Mouse (Mus musculus) bone marrow macrophage, adult 2 months (primary cell): ENCODE data around the gene 9930104L06Rik. TPM values are rescaled to one million over a fixed set of nuclear protein-coding genes. Genes with fewer than 3 reads are reported as not detected.

ENCODE experiments used
- H3K27ac ChIP-seq: 2 replicates; pipeline ENCODE4 v1.5.1; 2012; ENCODE audit warnings: low read depth, low read length; ENCODE audit not compliant: insufficient read depth
- H3K4me1 ChIP-seq: 2 replicates; pipeline ENCODE4 v1.6.1; 2012; ENCODE audit warnings: low read length; ENCODE audit not compliant: control insufficient read depth, insufficient read depth
- H3K4me3 ChIP-seq: 2 replicates; pipeline ENCODE4 v1.5.1; 2012; ENCODE audit warnings: mild to moderate bottlenecking, low read length, moderate library complexity; ENCODE audit not compliant: insufficient read depth
- CTCF ChIP-seq: IDR thresholded peaks from 2 replicates; pipeline ENCODE4 v1.5.1; 2012; ENCODE audit warnings: low read depth, mild to moderate bottlenecking, low read length, moderate library complexity
- POLR2A ChIP-seq: IDR thresholded peaks from 2 replicates; pipeline ENCODE4 v1.6.1; 2012; ENCODE audit warnings: mild to moderate bottlenecking, low read depth, low read length, borderline replicate concordance
- polyA plus RNA-seq: library from polyadenylated mRNA; stranded (reverse); fragments of >200 nt; gene quantifications from 2 replicates; pipeline ENCODE4 v1.2.4, GENCODE M21; 2012; ENCODE audit not compliant: missing spikeins, insufficient read depth, insufficient read length

Gene 9930104L06Rik
- polyA plus RNA-seq, result 11.2 and 13.9 TPM in 2 replicates

GRCm38 (mm10) chr4:124936613-124937471 lies at the start of gene 9930104L06Rik:
9930104L06Rik (plus strand) TSS chr4:124937048.
- TF ChIP-seq CTCF, result 0 out of 2 replicates have a peak, but pooled peaks have one; percentile 12
- no peak for TF ChIP-seq POLR2A
- Histone ChIP-seq H3K4me1 (peaks cover 7% of the 10 kb centered on the region), H3K4me3 (peak within 1 kb of the TSS; percentile 93), H3K27ac (peak within 1 kb of the TSS; percentile 30; the same call in 1 of the 2 replicates)

- H3K4me1 ChIP-seq, result no peaks in the 10 kb centered on the region
- H3K4me3 ChIP-seq, result no peak overlapping the region
- TF ChIP-seq POLR2A (no peak), CTCF (no peak)
- H3K27ac ChIP-seq, result no peak overlapping the region
Observed at GRCm38 (mm10) chr4:124888702-124889101, 48.1 kb upstream of the 9930104L06Rik start.

GRCm38 (mm10) chr4:124889935-124890334 lies 46.9 kb upstream of the 9930104L06Rik start:
- no peaks in the 10 kb centered on the region for H3K4me1 ChIP-seq
- no peak overlapping the region for H3K27ac ChIP-seq
- TF ChIP-seq CTCF, result no peak
- TF ChIP-seq POLR2A, result no peak
- H3K4me3 ChIP-seq, result no peak overlapping the region

DNA sequence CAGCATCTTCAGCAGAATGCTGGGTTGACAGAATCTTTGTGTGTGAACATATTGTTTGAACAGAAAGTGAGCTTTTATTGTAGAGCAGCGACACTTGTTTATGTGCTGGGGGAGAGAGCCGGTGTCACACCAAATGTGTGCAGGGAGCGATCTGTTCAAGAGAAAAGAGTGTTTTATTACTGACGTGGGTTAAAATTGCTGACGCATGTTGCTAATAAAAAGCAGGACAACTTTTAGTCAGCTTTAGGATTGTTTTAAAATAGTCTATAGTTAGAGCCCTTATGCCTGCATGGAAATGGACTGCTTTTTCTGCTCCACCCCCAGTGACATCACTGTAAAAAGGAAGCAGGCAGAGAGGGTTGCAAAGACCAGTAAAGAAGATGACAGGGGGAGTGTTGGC lies 46.0 kb upstream of the 9930104L06Rik start:
- TF ChIP-seq CTCF, result no peak
- no peak for TF ChIP-seq POLR2A
- H3K27ac ChIP-seq, result no peak overlapping the region
- no peaks in the 10 kb centered on the region for H3K4me1 ChIP-seq
- no peak overlapping the region for H3K4me3 ChIP-seq

DNA sequence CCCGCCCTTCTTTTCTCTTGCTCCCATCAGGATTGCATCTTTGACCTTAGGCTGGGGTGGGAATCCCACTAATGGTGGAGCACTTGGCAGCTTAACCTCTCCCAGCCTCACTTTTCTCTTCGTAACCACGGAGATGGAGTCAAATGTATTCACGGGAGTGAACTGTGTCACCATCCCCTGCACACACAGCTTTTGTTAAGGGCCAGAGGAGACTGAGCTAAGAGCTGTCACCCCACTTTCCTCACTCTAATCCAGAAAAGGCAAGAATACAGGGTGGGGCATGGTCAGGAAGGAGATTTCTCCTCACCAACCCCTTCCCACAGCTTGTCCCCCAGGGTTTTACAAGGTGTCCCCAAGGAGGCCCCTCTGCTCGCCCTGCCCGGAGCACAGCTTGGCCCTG lies 43.1 kb upstream of the 9930104L06Rik start:
- Histone ChIP-seq H3K4me1 (no peaks in the 10 kb centered on the region), H3K4me3 (no peak overlapping the region), H3K27ac (no peak overlapping the region)
- TF ChIP-seq CTCF, result no peak
- no peak for TF ChIP-seq POLR2A

DNA sequence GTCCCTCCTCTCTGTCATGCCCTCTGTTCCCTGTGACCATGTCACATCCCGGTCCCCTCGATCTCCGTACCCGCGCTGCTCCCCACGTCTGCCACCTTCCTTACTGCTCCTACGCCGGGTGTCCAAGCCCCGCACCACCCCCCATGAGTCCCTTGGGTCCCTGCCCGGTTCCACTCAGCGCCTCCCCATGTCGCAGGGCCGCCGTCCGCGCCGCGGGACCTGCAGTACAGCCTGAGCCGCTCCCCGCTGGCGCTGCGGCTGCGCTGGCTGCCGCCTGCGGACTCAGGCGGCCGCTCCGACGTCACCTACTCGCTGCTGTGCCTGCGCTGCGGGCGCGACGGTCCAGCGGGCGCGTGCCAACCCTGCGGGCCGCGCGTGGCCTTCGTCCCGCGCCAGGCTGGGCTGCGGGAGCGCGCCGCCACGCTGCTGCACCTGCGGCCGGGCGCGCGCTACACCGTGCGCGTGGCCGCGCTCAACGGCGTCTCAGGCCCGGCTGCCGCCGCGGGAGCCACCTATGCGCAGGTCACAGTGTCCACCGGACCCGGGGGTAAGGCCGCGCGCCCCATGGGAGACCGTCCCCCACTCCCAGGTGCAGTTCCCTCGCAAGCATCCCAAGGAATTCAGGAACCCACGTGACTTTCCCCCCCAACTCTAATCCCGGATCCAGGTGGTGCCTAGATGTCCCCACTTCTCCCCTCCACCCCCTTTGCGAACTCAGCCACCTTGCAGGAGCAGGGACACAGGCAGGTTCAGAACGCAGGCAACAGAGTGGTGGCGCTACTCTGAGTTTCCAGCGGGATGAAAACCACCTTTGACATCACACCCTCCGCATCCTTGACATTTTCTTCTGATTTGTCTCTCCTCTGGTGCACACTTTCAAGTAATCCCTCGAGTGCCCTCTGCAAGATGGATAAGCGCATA lies 42.1 kb upstream of the 9930104L06Rik start:
- Histone ChIP-seq H3K4me3 (peak overlapping the region; percentile 50), H3K4me1 (no peaks in the 10 kb centered on the region), H3K27ac (no peak overlapping the region)
- TF ChIP-seq POLR2A, result no peak
- no peak for TF ChIP-seq CTCF

DNA sequence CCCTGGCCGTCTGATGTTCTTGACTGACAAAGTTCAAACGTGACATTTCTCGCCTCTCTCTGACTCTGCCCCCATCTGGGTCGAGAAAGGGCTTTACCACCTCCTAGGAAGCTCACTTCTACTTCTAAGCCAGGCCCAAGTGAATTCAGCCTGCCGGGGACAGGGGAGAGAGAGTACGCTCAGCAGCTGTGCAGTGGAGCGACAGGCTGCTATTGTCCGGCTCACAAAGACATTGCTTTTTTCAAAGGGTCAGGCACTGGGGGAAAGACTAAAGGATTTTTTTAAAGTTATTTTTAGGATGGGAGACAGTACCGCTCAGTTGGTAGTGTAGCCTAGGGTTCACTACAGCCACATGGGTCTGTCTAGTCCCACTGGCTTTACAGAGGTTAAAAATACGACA lies 38.4 kb upstream of the 9930104L06Rik start:
- Histone ChIP-seq H3K4me3 (no peak overlapping the region), H3K27ac (no peak overlapping the region), H3K4me1 (no peaks in the 10 kb centered on the region)
- TF ChIP-seq POLR2A, result no peak
- TF ChIP-seq CTCF, result no peak

DNA sequence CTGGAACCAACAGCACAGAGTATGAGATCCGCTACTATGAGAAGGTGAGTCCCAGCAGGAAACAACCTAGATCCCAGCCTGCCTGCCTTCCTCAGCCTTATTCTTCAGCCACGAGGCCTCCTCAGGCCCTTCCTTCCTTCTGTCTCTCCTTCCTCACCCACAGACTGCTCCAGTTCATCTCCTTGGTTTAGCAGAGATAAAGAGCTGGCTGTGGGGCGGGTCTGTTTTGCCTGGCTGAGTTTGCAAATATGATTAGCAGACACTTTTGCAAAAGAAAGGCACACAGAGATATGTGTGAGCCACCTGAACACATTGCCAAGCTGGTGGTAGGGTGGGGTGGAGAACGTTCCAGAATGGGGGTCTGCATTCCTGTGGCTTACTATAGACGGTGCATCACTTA lies 36.9 kb upstream of the 9930104L06Rik start:
- no peaks in the 10 kb centered on the region for H3K4me1 ChIP-seq
- H3K27ac ChIP-seq, result no peak overlapping the region
- H3K4me3 ChIP-seq, result no peak overlapping the region
- no peak for TF ChIP-seq POLR2A
- TF ChIP-seq CTCF, result no peak

- Histone ChIP-seq H3K27ac (no peak overlapping the region), H3K4me3 (no peak overlapping the region), H3K4me1 (peaks cover 4% of the 10 kb centered on the region)
- no peak for TF ChIP-seq POLR2A
- TF ChIP-seq CTCF, result peak; percentile 24; the same call in 1 of the 2 replicates
Observed at GRCm38 (mm10) chr4:124905417-124905816, 31.4 kb upstream of the 9930104L06Rik start.
